Mouse (Mus musculus) leukemia stem cell, adult 10-12 weeks (primary cell): ENCODE results near the gene Brf1. TPM values are rescaled to one million over a fixed set of nuclear protein-coding genes. Genes with fewer than 3 reads are reported as not detected.

Experiments
- polyA plus RNA-seq: library from polyadenylated mRNA; stranded (reverse); fragments of >175 nt; gene quantifications from 2 replicates; pipeline ENCODE4 v1.2.3, GENCODE M21; 2012; ENCODE audit warnings: low replicate concordance

The Brf1 gene
- 27.5 and 38.0 TPM in 2 replicates for polyA plus RNA-seq

GRCm38 (mm10) chr12:113000294-113001132, at the start of gene Brf1:
Gene Brf1, minus strand, starts transcription at chr12:113000704.

GRCm38 (mm10) chr12:113013604-113014558, 13.4 kb upstream of the Brf1 start, which contains the start of gene Pacs2:
Gene Pacs2, plus strand, starts transcription at chr12:113014508.

GRCm38 (mm10) chr12:112976371-112977073, 24.0 kb downstream of the Brf1 start, which contains the start of gene Btbd6:
Gene Btbd6, plus strand, starts transcription at chr12:112976482.

GRCm38 (mm10) chr12:112941776-112942713, 58.5 kb downstream of the Brf1 start, which contains the start of gene Nudt14:
Gene Nudt14, minus strand, starts transcription at chr12:112942124.

GRCm38 (mm10) chr12:112929562-112930352, 70.7 kb downstream of the Brf1 start, which contains the start of gene Jag2:
Gene Jag2, minus strand, starts transcription at chr12:112929776.

Other genes starting within 250 kb of the Brf1 start
- 37.1 and 44.0 TPM in 2 replicates for gene Pld4, start 240.0 kb downstream of the Brf1 start, polyA plus RNA-seq
- 0.32 and 0.47 TPM in 2 replicates for gene Ahnak2, start 198.0 kb downstream of the Brf1 start, polyA plus RNA-seq
- 0.57 and 1.5 TPM in 2 replicates for gene Clba1, start 191.8 kb downstream of the Brf1 start, polyA plus RNA-seq
- gene Cdca4, start 171.3 kb downstream of the Brf1 start, polyA plus RNA-seq = 11.9 and 32.7 TPM in 2 replicates
- 1.8 and 1.9 TPM in 2 replicates for gene Gpr132, start 132.5 kb downstream of the Brf1 start, polyA plus RNA-seq
- 0.69 and 1.1 TPM in 2 replicates for gene Jag2, start 70.9 kb downstream of the Brf1 start, polyA plus RNA-seq
- 2.9 and 5.3 TPM in 2 replicates for gene Nudt14, start 58.6 kb downstream of the Brf1 start, polyA plus RNA-seq
- 48.7 and 111 TPM in 2 replicates for gene Btbd6, start 24.2 kb downstream of the Brf1 start, polyA plus RNA-seq
- gene Pacs2, start 13.8 kb upstream of the Brf1 start, polyA plus RNA-seq = 19.1 and 21.8 TPM in 2 replicates
- gene Tex22, start 73.8 kb upstream of the Brf1 start, polyA plus RNA-seq = 0.52 TPM in 1 of 2 replicates, not detected in the other
- 201 and 241 TPM in 2 replicates for gene Mta1, start 97.6 kb upstream of the Brf1 start, polyA plus RNA-seq
- 323 and 454 TPM in 2 replicates for gene Crip2, start 139.5 kb upstream of the Brf1 start, polyA plus RNA-seq
- 52.7 and 79.4 TPM in 2 replicates for gene Crip1, start 145.6 kb upstream of the Brf1 start, polyA plus RNA-seq
- gene Tedc1, start 155.7 kb upstream of the Brf1 start, polyA plus RNA-seq = 22.7 and 39.4 TPM in 2 replicates
- gene Tmem121, start 185.2 kb upstream of the Brf1 start, polyA plus RNA-seq = 1.2 and 3.0 TPM in 2 replicates